Mouse (Mus musculus): Measurements from ENCODE around the gene Ckm.

DNA sequence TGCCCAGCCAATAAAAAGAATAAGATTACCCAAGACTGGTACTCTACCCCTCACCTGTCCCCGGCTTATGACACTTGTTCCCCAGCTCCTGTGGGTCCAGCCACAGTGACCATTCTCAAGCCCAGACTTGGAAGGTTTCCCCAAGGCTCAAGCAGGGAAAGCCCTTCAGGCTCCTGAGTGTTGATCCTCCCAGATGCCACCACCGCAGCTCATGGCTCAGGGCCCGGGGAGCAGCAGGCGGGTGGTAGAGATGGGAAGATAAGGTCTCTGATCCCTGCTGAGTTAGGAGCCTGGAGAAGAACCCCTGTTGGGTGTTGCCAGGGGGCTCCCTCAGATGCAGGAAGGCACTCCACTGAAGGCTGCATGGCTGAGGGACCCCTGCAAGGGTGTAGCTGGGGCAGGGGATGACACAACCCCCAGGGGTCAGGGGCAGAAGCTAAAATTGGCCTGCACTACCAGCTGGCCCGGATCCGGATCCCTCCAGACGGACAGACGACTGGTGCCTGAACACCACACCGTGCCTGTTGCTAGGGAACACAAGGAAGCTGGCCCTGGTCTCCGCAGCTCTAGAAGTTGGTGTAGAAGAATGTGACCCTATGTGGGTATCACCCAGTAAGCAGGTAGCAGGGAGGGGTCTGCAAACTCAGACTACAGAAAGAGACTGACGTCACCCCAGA lies 51.4 kb downstream of the Ckm start:
- TF ChIP-seq EP300 (IDR thresholded peaks at IDR 0.05; ENCODE audit: low read depth): no peak
- TF ChIP-seq CTCF (IDR thresholded peaks at IDR 0.05; ENCODE audit: low read depth): no peak

Measured in heart, postnatal 0 days (tissue).